ENCODE assay signal across 18 mouse cellular contexts in the genomic region with DNA sequence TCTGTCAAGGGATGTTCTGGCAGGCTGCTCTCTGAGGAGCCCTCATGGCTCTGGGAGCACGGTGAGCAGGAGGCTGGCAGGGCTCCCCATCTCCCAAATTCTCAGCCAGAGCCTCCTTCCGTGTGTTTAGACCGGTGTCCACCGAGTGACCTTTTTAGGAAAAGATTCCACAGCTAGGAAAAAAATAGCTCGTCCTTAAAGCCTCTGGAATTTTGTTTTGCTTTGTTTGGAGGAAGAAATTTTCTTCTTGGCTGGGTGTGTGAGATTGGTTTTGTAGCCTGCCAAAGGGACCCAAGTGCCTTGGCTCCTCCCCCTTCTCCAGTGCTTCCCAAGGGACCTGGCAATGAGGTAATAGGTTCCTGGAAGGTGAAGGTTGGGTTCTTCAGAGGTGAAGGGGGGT.
DNase-seq lines count a peak whose midpoint lies in the region; ATAC-seq and TF ChIP-seq lines count a peak whose summit lies in the region.
"Had no signal": no experiment of that assay in that cellular context is flagged by ENCODE, and none has a peak within 500 bp of the region (broad histone marks: within the 10 kb centered on the region; RNA-seq: fewer than 3 reads in every experiment).

No protein-coding gene starts in this region.

- H3K27ac ChIP-seq in gastrocnemius, adult 2 months: peak overlapping the region; percentile 38; the same call in 1 of the 2 replicates
- peak overlapping the region; percentile 43; the same call in 1 of the 2 replicates for H3K27ac ChIP-seq in layer of hippocampus, adult 2 months
- H3K27ac ChIP-seq in stomach, embryonic 14.5 days (ENCODE audit: low read length): 0 out of 2 replicates have a peak overlapping the region, but pooled peaks have one; percentile 22
- H3K27ac ChIP-seq: embryonic facial prominence, embryonic 10.5 days; hindbrain, embryonic 12.5 days; kidney, embryonic 15.5 days; neural tube, embryonic 15.5 days had no signal

- no peaks in the 10 kb centered on the region for H3K9me3 ChIP-seq in stomach, embryonic 14.5 days (ENCODE audit: control insufficient read depth, low read depth, low read length)
- H3K9me3 ChIP-seq: embryonic facial prominence, embryonic 10.5 days; hindbrain, embryonic 12.5 days; kidney, embryonic 15.5 days; neural tube, embryonic 15.5 days had no signal

- H3K4me2 ChIP-seq in stomach, embryonic 14.5 days (replicated peaks; ENCODE audit: low read depth, low read length): no peak overlapping the region
- H3K4me2 ChIP-seq: hindbrain, embryonic 12.5 days; kidney, embryonic 15.5 days; midbrain, embryonic 11.5 days; neural tube, embryonic 15.5 days had no signal

- 52% methylated on average over 5 of the region's 5 CpGs for WGBS in stomach, embryonic 14.5 days

- no peak for TF ChIP-seq CTCF in gastrocnemius, adult 2 months (IDR thresholded peaks at IDR 0.05)
- TF ChIP-seq CTCF in layer of hippocampus, adult 2 months (conservative IDR thresholded peaks at IDR 0.05): no peak

- no peaks in the 10 kb centered on the region for H3K4me1 ChIP-seq in stomach, embryonic 14.5 days (ENCODE audit: control insufficient read depth, insufficient read depth, low read length)
- H3K4me1 ChIP-seq: hindbrain, embryonic 12.5 days; kidney, embryonic 15.5 days had no signal

- H3K27me3 ChIP-seq in stomach, embryonic 14.5 days (ENCODE audit: control insufficient read depth, insufficient read depth, low read length): no peaks in the 10 kb centered on the region
- H3K27me3 ChIP-seq: neural tube, embryonic 15.5 days had no signal

- DNase-seq in gastrocnemius, adult 2 months: no peak
- DNase-seq in gastrocnemius, postnatal 10 days: no peak
- DNase-seq in layer of hippocampus, adult 2 months (ENCODE audit: low spot score in 2 of 2): no peak
- no peak for DNase-seq in layer of hippocampus, adult 11-12 months (ENCODE audit: low spot score)
- peak; percentile 57 for DNase-seq in adipocyte (ENCODE audit: low spot score)
- DNase-seq in embryo, embryonic 10 days (ENCODE audit: low spot score): no peak
- DNase-seq: cerebellum, postnatal 25 days; gastrocnemius, postnatal 25 days; retina, postnatal 1 day; thymus, postnatal 4 days had no signal

- no peak overlapping the region for H3K9ac ChIP-seq in stomach, embryonic 14.5 days (replicated peaks; ENCODE audit: low read depth, low read length)
- H3K9ac ChIP-seq: hindbrain, embryonic 12.5 days; kidney, embryonic 15.5 days; neural tube, embryonic 15.5 days had no signal

- no peak overlapping the region for H3K4me3 ChIP-seq in gastrocnemius, adult 2 months
- H3K4me3 ChIP-seq in layer of hippocampus, adult 2 months: no peak overlapping the region
- no peak overlapping the region for H3K4me3 ChIP-seq in stomach, embryonic 14.5 days (ENCODE audit: low read depth, low read length)
- H3K4me3 ChIP-seq: embryonic facial prominence, embryonic 10.5 days; hindbrain, embryonic 12.5 days; kidney, embryonic 15.5 days; neural tube, embryonic 15.5 days had no signal

- ATAC-seq in stomach, embryonic 14.5 days (ENCODE audit: insufficient number of reproducible peaks, insufficient read depth, low FRiP score, low read depth): 0 out of 2 replicates have a peak, but pooled peaks have one; percentile 6
- no peak for ATAC-seq in megakaryocyte, adult 5-6 weeks (ENCODE audit: poor library complexity, severe bottlenecking)
- ATAC-seq: lung, postnatal 0 days had no signal

- intact Hi-C loops in gastrocnemius, adult 2 months (cut with DNase I): no loop called here

- H3K36me3 ChIP-seq in stomach, embryonic 14.5 days (ENCODE audit: control insufficient read depth, insufficient read depth, low read length): no peaks in the 10 kb centered on the region
- H3K36me3 ChIP-seq: embryonic facial prominence, embryonic 10.5 days; hindbrain, embryonic 12.5 days; kidney, embryonic 15.5 days had no signal
